ENCODE assay signal across 27 mouse cellular contexts in the genomic region with DNA sequence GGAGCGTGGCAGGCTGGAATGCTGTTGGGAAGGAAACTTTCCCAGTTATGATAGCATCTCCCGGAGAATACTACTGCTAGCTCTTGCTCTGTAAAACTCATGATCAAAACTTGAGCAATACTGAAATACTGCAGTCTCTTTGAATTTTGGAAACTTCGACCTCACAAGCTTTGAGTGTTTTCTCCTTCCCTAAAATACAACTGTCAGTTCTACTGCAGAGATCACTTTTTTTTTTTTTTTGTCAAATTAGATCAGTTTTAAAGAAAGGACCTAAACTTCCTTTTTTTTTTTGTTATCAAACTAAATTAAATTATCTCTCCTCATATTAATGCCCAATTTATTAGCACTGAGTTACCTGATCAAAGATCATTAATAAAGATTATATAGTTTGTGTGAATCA.
"Had no signal": no experiment of that assay in that cellular context is flagged by ENCODE, and none has a peak within 500 bp of the region (broad histone marks: within the 10 kb centered on the region; RNA-seq: fewer than 3 reads in every experiment).

No protein-coding gene starts in this region.

- H3K9me3 ChIP-seq: embryonic facial prominence, embryonic 10.5 days; embryonic facial prominence, embryonic 12.5 days; embryonic facial prominence, embryonic 13.5 days; embryonic facial prominence, embryonic 15.5 days; forebrain, embryonic 10.5 days; forebrain, embryonic 12.5 days; forebrain, embryonic 13.5 days; forebrain, embryonic 15.5 days; heart, embryonic 10.5 days had no signal

- H3K4me3 ChIP-seq: embryonic facial prominence, embryonic 10.5 days; embryonic facial prominence, embryonic 12.5 days; embryonic facial prominence, embryonic 13.5 days; embryonic facial prominence, embryonic 15.5 days; erythroblast, embryonic 14.5 days; forebrain, embryonic 10.5 days; forebrain, embryonic 12.5 days; forebrain, embryonic 13.5 days; forebrain, embryonic 15.5 days; gastrocnemius, adult 2 months; heart, adult 2 months; heart, embryonic 10.5 days had no signal

- DNase-seq: cerebellum, adult 9-10 months; cerebellum, adult 9-11 months; cerebellum, postnatal 10 days; cerebellum, postnatal 14 days; cerebellum, postnatal 25 days; cerebellum, postnatal 36 days; embryo, embryonic 11 days; forebrain, postnatal 0 days; gastrocnemius, adult 2 months; gastrocnemius, postnatal 10 days; gastrocnemius, postnatal 14 days; gastrocnemius, postnatal 25 days; gastrocnemius, postnatal 36 days; heart, adult 11 months; heart, adult 2 months had no signal

- H3K4me1 ChIP-seq: embryonic facial prominence, embryonic 10.5 days; embryonic facial prominence, embryonic 12.5 days; embryonic facial prominence, embryonic 13.5 days; embryonic facial prominence, embryonic 15.5 days; forebrain, embryonic 10.5 days; forebrain, embryonic 12.5 days; forebrain, embryonic 13.5 days; forebrain, embryonic 15.5 days; heart, embryonic 10.5 days had no signal

- H3K27me3 ChIP-seq: embryonic facial prominence, embryonic 12.5 days; embryonic facial prominence, embryonic 13.5 days; embryonic facial prominence, embryonic 15.5 days; forebrain, embryonic 12.5 days; forebrain, embryonic 13.5 days; forebrain, embryonic 15.5 days had no signal

- H3K9ac ChIP-seq: embryonic facial prominence, embryonic 12.5 days; embryonic facial prominence, embryonic 13.5 days; embryonic facial prominence, embryonic 15.5 days; forebrain, embryonic 12.5 days; forebrain, embryonic 13.5 days; forebrain, embryonic 15.5 days; forebrain, postnatal 0 days had no signal

- ATAC-seq: forebrain, embryonic 13.5 days; forebrain, embryonic 14.5 days; forebrain, embryonic 15.5 days; forebrain, embryonic 16.5 days; forebrain, postnatal 0 days had no signal

- H3K27ac ChIP-seq: embryonic facial prominence, embryonic 10.5 days; embryonic facial prominence, embryonic 12.5 days; embryonic facial prominence, embryonic 13.5 days; embryonic facial prominence, embryonic 15.5 days; forebrain, embryonic 10.5 days; forebrain, embryonic 12.5 days; forebrain, embryonic 13.5 days; forebrain, embryonic 15.5 days; gastrocnemius, adult 2 months; heart, adult 2 months; heart, embryonic 10.5 days had no signal
